Mouse (Mus musculus) E14TG2a.4 (cell line): ENCODE data around the gene Myo5a.

ENCODE experiments used
- CTCF ChIP-seq: conservative IDR thresholded peaks from 2 replicates; pipeline ENCODE4 v1.5.1; 2014; ENCODE audit warnings: low read length
- POU5F1 ChIP-seq: IDR thresholded peaks from 2 replicates; pipeline ENCODE4 v1.6.1; 2014; ENCODE audit warnings: low read length, borderline replicate concordance

DNA sequence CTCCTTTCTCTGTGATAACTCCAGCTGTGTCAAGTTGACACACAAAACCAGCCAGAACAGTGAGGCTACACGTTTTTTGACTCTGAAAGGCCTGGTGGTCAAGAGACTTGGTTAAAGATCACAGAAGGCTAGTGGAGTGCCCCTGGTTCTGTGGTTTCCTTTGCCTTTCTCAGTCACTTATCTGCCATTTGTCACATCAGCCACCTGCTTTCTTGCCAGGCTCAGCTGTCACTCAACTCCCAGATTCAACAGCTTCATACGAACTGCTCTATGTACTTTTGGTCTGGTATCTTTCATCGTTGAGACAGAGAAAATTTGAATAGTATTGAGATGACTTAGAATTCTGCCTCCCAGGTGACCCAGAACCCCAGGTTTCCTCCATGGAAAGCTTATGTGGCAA is 183.0 kb downstream of the Myo5a start:
- TF ChIP-seq CTCF, result no peak
- TF ChIP-seq POU5F1, result no peak
